Mouse (Mus musculus): Measurements from ENCODE around the gene Olfr1166.
"Not testable (repeated sequence)": the region's sequence is repeated elsewhere in the genome, so short reads cannot be mapped to it uniquely, and the experiment has no call there.

Gene Olfr1166

GRCm38 (mm10) chr2:88128172-88128571, at the start of gene Olfr1166:
Olfr1166 (minus strand) TSS chr2:88128272.
- DNase-seq (ENCODE audit: low read depth in 2 of 2, low spot score in 2 of 2): no peak

GRCm38 (mm10) chr2:88155093-88155492, 27.0 kb upstream of the Olfr1166 start, which contains the start of gene Olfr1167:
Olfr1167 (minus strand) TSS chr2:88155193.
- DNase-seq (ENCODE audit: low read depth in 2 of 2, low spot score in 2 of 2): not testable (repeated sequence)

DNA sequence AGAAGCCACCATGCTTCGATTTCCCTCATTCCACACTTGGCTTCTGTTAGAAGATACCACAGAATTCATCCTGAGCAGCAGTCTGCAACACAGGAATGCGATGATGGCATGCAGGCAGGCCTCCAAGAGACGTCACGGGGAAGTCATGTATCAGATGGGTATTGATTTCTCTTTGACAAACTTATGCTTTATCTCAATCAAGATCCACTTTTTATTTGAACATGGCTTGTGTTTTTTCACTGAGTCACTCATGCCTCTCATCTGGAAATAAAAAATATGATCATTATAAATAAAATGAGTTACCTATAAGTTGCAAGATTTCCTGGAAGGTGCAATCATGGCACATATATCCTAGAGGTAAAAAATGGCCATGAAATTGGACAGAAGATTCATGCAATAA, 34.2 kb downstream of the Olfr1166 start, which contains the start of gene Olfr1164:
TSS of gene Olfr1164 (minus strand) at position 101 of the 400 bp plus-strand sequence.
- no peak for DNase-seq (ENCODE audit: low read depth in 2 of 2, low spot score in 2 of 2)

Measured in CD8-positive naive resting alpha-beta T cell, adult 2 months (primary cell).